Mouse (Mus musculus): ENCODE measurements at regions not wholly inside any gene's neighbourhood (a gene's known extent, or its start where the extent isn't known, plus 50 kb on each side); places are given as distances from the start of the nearest gene placed in this dataset.

DNA sequence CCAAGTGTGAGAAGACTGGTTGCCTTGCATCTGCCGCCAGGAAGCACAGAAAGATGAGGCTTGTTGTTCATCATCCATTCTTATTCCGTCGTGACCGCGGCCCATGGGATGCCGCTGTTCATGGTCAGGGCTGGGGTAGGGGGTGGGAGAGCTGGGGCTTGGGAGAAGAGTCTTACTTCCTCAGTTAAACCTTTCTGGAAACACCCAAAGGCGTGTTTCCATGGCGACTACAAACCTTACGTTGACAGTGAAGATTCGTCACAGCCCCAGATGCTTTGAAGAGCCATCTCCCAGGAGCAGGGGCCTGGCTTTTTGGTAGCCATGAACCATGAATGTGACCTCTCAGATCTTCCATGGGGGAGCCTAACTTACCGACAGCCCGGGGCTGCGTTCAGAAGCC is 114.6 kb upstream of the Lrfn2 start:
- Histone ChIP-seq H3K4me3 (ENCODE audit: insufficient read depth, low read depth, low read length) (no peak overlapping the region), H3K4me1 (ENCODE audit: control insufficient read depth, insufficient read depth, low read length) (peaks cover 9% of the 10 kb centered on the region), H3K27ac (ENCODE audit: insufficient read depth, low read depth, low read length) (no peak overlapping the region)
- WGBS: 83% methylated on average over 13 of the region's 13 CpGs
- TF ChIP-seq CTCF (IDR thresholded peaks at IDR 0.05; ENCODE audit: insufficient read depth, low read depth, low read length) (no peak), POLR2A (IDR thresholded peaks at IDR 0.05; ENCODE audit: insufficient read depth, low read depth, low read length) (no peak)

DNA sequence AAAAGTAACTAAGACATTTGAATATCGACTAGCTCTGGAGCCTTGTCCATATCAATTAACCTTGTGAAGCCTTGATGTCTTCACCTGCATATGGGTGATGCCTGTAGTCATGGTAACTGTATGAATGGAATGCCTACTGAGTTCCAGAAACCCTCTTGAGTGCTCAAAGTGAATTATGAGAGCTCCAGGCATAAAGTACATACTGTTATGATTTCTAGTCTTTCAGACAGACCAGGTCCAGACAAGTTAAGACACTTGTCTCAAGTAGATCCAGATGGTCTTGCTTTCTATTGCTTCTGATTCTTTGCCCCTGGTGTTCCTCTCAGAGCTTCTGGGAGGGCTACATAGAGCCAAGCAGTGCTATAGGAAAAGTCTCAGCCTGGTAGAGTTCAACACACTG is 112.5 kb upstream of the Lrfn2 start:
- TF ChIP-seq CTCF (IDR thresholded peaks at IDR 0.05; ENCODE audit: insufficient read depth, low read depth, low read length): no peak
- no peak overlapping the region for H3K27ac ChIP-seq (ENCODE audit: insufficient read depth, low read depth, low read length)
- 93% methylated on average over 1 of the region's 1 CpGs for WGBS
- no peak overlapping the region for H3K4me3 ChIP-seq (ENCODE audit: insufficient read depth, low read depth, low read length)
- H3K4me1 ChIP-seq (ENCODE audit: control insufficient read depth, insufficient read depth, low read length): peaks cover 18% of the 10 kb centered on the region

DNA sequence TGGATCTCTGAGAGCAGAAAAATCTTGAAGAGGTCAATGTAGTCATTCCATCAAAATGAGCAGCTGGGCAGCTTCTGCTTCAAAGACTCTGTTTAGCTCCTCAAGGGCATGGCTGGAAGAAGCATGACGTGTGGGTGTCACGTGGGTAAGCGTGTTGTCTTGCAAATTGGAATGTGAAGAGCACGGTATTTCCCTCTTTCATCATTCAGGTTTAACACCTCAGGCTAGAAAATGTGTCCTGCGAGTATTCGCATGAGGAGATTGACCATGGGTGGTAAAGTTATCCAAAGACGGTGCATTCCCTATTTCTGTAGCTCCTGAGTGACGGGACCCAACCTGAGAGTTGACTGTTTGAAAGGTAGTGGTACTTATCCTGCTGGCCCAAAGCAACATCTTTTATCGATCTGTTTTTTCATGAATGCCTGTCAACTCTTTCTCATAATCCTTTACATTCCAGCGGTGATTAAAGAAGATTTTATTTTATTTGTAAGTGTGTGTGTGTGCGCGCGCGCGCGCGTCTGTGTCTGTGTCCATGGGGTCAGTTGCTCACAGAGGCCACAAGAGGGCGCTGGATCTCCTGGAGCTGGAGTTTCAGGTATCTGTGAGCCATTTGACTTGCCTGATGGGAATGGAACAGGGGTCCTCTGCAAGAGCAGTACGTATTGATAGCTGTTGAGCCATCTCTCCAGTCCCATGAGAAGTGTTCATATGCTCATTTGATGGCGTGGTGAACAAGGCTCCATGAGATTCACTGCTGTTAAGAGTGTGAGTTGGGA is 109.9 kb upstream of the Lrfn2 start:
- no peak for TF ChIP-seq CTCF (IDR thresholded peaks at IDR 0.05; ENCODE audit: insufficient read depth, low read depth, low read length)
- no peak for TF ChIP-seq POLR2A (IDR thresholded peaks at IDR 0.05; ENCODE audit: insufficient read depth, low read depth, low read length)
- no peak overlapping the region for H3K4me3 ChIP-seq (ENCODE audit: insufficient read depth, low read depth, low read length)
- WGBS: 93% methylated on average over 20 of the region's 20 CpGs
- H3K4me1 ChIP-seq (ENCODE audit: control insufficient read depth, insufficient read depth, low read length): peaks cover 20% of the 10 kb centered on the region
- no peak overlapping the region for H3K27ac ChIP-seq (ENCODE audit: insufficient read depth, low read depth, low read length)

DNA sequence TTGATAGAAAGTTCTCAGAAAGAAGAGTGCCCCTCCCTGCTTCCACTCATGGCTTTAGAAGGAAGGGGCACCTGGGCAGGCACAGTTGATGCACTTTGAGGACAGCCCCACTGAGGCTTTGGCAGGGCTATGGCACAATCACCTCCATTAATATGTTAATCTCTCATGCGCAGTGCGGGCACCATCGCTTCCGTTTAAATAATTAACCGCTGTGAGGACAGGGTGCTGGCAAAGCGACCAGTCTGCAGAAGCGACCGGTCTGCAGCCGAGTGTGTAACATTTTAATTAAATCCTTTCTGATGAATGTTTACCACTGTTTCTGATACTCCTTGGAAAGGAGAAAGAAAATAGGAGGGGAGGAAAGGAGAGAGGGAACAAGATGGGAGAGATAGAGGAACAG is 108.3 kb upstream of the Lrfn2 start:
- H3K4me3 ChIP-seq (ENCODE audit: insufficient read depth, low read depth, low read length): no peak overlapping the region
- no peak overlapping the region for H3K27ac ChIP-seq (ENCODE audit: insufficient read depth, low read depth, low read length)
- TF ChIP-seq CTCF (IDR thresholded peaks at IDR 0.05; ENCODE audit: insufficient read depth, low read depth, low read length) (no peak), POLR2A (IDR thresholded peaks at IDR 0.05; ENCODE audit: insufficient read depth, low read depth, low read length) (no peak)
- 51% methylated on average over 9 of the region's 9 CpGs for WGBS
- H3K4me1 ChIP-seq (ENCODE audit: control insufficient read depth, insufficient read depth, low read length): peaks cover 16% of the 10 kb centered on the region

DNA sequence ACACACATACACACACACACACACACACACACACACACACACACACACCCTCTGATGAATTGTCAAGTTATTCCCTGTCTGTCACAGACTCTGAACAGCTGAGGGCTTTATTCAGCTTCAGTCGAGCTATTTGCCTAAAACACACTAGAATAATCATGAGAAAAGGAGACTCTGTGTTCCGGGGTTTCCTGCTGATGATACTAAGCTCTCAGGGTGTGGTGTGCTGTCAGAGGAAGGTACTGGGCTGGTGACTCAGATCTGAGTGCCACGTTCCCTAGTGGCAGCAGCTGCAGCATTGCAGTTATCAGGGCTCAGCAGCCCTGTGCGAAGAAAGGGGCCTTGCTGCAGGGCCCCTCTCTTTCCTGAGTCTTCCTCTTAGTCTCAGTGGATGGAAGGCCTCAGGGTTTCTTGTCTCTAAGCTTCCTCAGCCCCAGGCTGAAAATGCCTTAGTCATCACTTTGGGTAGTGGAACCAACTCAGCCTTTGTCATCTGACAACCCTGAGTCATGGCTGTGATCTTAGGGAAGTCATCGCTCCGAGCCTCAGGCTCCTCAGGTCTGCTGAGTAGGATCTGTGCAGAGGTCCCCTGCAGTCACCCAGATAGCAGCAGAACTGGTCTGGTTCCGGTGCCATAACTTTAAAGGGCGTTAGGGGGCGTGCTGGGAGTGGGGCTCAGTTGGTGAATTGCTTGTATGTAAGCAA is 106.8 kb upstream of the Lrfn2 start:
- peaks cover 16% of the 10 kb centered on the region for H3K4me1 ChIP-seq (ENCODE audit: control insufficient read depth, insufficient read depth, low read length)
- WGBS: 54% methylated on average over 9 of the region's 9 CpGs
- TF ChIP-seq CTCF (IDR thresholded peaks at IDR 0.05; ENCODE audit: insufficient read depth, low read depth, low read length): no peak
- no peak for TF ChIP-seq POLR2A (IDR thresholded peaks at IDR 0.05; ENCODE audit: insufficient read depth, low read depth, low read length)
- H3K4me3 ChIP-seq (ENCODE audit: insufficient read depth, low read depth, low read length): no peak overlapping the region
- H3K27ac ChIP-seq (ENCODE audit: insufficient read depth, low read depth, low read length): no peak overlapping the region; the same call in 1 of the 2 replicates

DNA sequence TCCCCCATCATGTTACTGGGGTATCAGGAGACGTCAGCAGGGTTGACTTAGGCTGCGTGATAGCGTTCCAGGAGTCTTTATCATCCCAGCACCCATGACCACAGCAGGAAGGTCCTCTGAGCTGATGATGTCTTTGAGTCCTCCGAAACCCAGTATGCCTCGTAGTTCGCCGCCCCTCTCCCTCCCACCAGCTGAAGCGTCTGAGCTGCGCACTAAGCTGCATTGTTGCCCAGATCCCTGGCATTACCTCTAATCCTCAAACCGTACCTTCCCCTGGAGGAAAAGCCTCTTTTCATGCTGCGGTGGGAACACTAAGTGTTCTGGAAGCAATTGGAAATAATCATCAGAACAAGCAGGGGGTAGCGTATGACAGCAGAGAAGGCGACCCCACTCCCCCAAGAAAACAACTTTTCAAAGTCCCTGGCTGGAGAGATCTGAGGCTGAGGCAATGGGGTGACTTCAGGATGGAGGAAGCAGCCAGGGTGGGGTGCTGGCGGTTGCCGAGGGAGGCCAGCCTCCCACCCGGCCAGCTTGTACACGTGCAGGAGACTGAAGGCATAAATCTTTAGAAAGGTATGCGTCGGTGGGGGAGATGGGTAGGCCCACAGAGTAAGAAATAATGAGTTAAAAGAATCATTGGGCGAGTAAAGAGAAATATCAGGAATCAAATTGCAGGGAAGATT is 93.7 kb upstream of the Lrfn2 start:
- H3K27ac ChIP-seq (ENCODE audit: insufficient read depth, low read depth, low read length): no peak overlapping the region

DNA sequence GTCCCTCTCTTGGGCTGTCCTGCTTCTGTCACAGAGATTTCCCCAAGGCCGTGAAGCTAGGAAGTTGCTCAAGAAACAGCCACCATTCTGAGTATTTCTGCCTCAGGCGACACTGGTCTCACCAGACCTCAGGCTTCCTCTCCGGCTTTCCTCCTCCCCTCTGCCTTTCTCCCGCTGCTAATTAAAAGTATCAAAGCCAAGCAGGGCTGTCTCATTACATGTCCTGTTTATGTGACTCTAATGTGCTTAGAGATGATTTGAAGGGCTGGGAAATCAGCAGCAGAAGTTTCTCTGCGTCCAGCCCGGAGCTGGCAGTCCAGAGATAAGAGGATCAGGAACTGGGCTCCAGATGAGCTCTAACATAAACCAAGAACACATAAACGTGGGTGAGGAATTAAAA is 84.3 kb upstream of the Lrfn2 start:
- 55% methylated on average over 7 of the region's 7 CpGs for WGBS
- Histone ChIP-seq H3K4me1 (ENCODE audit: control insufficient read depth, insufficient read depth, low read length) (no peaks in the 10 kb centered on the region), H3K4me3 (ENCODE audit: insufficient read depth, low read depth, low read length) (no peak overlapping the region), H3K27ac (ENCODE audit: insufficient read depth, low read depth, low read length) (no peak overlapping the region)
- TF ChIP-seq CTCF (IDR thresholded peaks at IDR 0.05; ENCODE audit: insufficient read depth, low read depth, low read length) (no peak), POLR2A (IDR thresholded peaks at IDR 0.05; ENCODE audit: insufficient read depth, low read depth, low read length) (no peak)

More for the DNA sequence above, 93.7 kb upstream of the Lrfn2 start:
- no peak overlapping the region for H3K4me3 ChIP-seq (ENCODE audit: insufficient read depth, low read depth, low read length)
- H3K4me1 ChIP-seq (ENCODE audit: control insufficient read depth, insufficient read depth, low read length): no peaks in the 10 kb centered on the region
- 58% methylated on average over 20 of the region's 20 CpGs for WGBS
- TF ChIP-seq CTCF (IDR thresholded peaks at IDR 0.05; ENCODE audit: insufficient read depth, low read depth, low read length) (no peak), POLR2A (IDR thresholded peaks at IDR 0.05; ENCODE audit: insufficient read depth, low read depth, low read length) (no peak)

DNA sequence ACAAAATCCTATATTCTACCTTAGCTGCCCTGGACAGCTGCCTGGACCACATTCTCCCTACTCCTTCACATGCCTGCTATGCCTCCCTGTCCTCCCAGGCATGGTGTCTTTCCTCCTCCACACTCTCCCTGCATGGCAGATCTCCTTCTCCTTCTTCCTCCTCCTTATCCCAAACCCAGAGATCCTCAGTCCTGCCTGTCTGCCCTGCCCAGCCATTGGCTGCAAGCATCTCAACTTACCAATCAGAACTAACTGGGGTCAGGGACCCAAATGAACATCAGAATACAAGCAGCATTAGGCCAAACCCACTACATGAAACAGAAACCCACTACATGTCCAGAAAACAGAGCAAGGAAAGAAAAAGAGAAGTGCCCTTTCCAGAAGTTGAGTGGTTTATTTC is 81.3 kb upstream of the Lrfn2 start:
- no peak overlapping the region for H3K27ac ChIP-seq (ENCODE audit: insufficient read depth, low read depth, low read length)
- no peak overlapping the region for H3K4me3 ChIP-seq (ENCODE audit: insufficient read depth, low read depth, low read length)
- no peaks in the 10 kb centered on the region for H3K4me1 ChIP-seq (ENCODE audit: control insufficient read depth, insufficient read depth, low read length)
- no peak for TF ChIP-seq CTCF (IDR thresholded peaks at IDR 0.05; ENCODE audit: insufficient read depth, low read depth, low read length)
- TF ChIP-seq POLR2A (IDR thresholded peaks at IDR 0.05; ENCODE audit: insufficient read depth, low read depth, low read length): no peak

DNA sequence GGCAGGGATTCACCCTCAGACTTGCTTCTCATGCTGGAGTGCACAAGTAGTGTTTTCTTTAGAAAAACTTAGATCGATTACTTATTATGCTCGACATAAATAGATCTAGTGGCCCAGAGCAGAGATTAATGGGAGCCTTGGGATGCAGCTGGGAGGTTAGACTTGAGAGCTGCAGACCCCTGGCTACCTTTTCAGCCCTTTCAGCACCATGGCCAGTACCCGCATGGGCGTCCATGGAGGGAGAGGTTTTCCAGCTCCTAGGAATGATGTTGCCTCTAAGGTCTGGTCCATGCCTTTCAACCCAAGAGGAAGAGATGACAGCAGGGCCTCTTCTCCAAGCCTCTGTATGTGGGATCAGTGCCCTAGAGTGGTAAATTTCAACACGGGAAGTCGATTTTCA is 73.3 kb upstream of the Lrfn2 start:
- Histone ChIP-seq H3K4me3 (ENCODE audit: insufficient read depth, low read depth, low read length) (no peak overlapping the region), H3K27ac (ENCODE audit: insufficient read depth, low read depth, low read length) (no peak overlapping the region), H3K4me1 (ENCODE audit: control insufficient read depth, insufficient read depth, low read length) (no peaks in the 10 kb centered on the region)
- TF ChIP-seq POLR2A (IDR thresholded peaks at IDR 0.05; ENCODE audit: insufficient read depth, low read depth, low read length) (no peak), CTCF (IDR thresholded peaks at IDR 0.05; ENCODE audit: insufficient read depth, low read depth, low read length) (no peak)
- WGBS: 79% methylated on average over 6 of the region's 6 CpGs
